Mouse (Mus musculus) heart, embryonic 16.5 days (tissue): ENCODE results near the gene Cdk5. TPM values are rescaled to one million over a fixed set of nuclear protein-coding genes. Genes with fewer than 3 reads are reported as not detected.

Experiments
- ATAC-seq: fragments of 200-750 bp; cut with Nextera tagmentation; replicated peaks from 2 replicates; pipeline ENCODE4 v1.8.0; 2017; ENCODE audit warnings: moderate number of reproducible peaks; ENCODE audit not compliant: insufficient read depth, low FRiP score; ENCODE audit errors: extremely low read depth
- H3K27ac ChIP-seq: fragments of 300-500 bp; sonication (generic); 2 replicates; pipeline ENCODE4 v1.5.1; 2014; ENCODE audit warnings: mild to moderate bottlenecking, low read length, control low read depth, moderate library complexity
- H3K27me3 ChIP-seq: fragments of 300-500 bp; sonication (generic); 2 replicates; pipeline ENCODE4 v1.6.1; 2014; ENCODE audit warnings: low read length, mixed read lengths; ENCODE audit not compliant: control insufficient read depth, insufficient read depth
- H3K36me3 ChIP-seq: fragments of 300-500 bp; sonication (generic); 2 replicates; pipeline ENCODE4 v1.6.1; 2014; ENCODE audit not compliant: control insufficient read depth, insufficient read depth
- H3K4me1 ChIP-seq: fragments of 300-500 bp; sonication (generic); 2 replicates; pipeline ENCODE4 v1.6.1; 2014; ENCODE audit warnings: low read length, mixed read lengths; ENCODE audit not compliant: control insufficient read depth, insufficient read depth
- H3K4me2 ChIP-seq: fragments of 300-500 bp; sonication (generic); 2 replicates; pipeline ENCODE4 v1.6.1; 2014; ENCODE audit warnings: low read depth, mild to moderate bottlenecking, control low read depth, low read length
- H3K4me3 ChIP-seq: fragments of 300-500 bp; sonication (generic); 2 replicates; pipeline ENCODE4 v1.5.1; 2014; ENCODE audit warnings: mild to moderate bottlenecking, control low read depth, low read length
- H3K9ac ChIP-seq: fragments of 300-500 bp; sonication (generic); 2 replicates; pipeline ENCODE4 v1.6.1; 2014; ENCODE audit warnings: low read length, control low read depth
- H3K9me3 ChIP-seq: fragments of 300-500 bp; sonication (generic); replicated peaks from 2 replicates; pipeline ENCODE4 v1.6.1; 2016; ENCODE audit warnings: low read length; ENCODE audit not compliant: control insufficient read depth
- WGBS: fragments of 180-500 bp; shearing (Covaris S2); extraction: QIAGEN DNeasy Blood & Tissue Kit; methylation state at CpG from one replicate; pipeline ENCODE4 v1.1.7; 2014; 5-methylcytosine and 5-hydroxymethylcytosine counted together
- polyA plus RNA-seq: library from polyadenylated mRNA; unstranded; fragments of >200 nt; fragmentation: Nextera tagmentation; extraction: Ambion mirVana; gene quantifications from 2 replicates; pipeline ENCODE4 v1.2.1, GENCODE M21; 2015

The Cdk5 gene
- polyA plus RNA-seq, 1 experiment from 2014 or later = 28.5 TPM

GRCm38 (mm10) chr5:24394165-24394894 is 29.0 kb downstream of the Cdk5 start:
- H3K9me3 ChIP-seq = no peaks in the 10 kb centered on the region
- 1% methylated on average over 36 of the region's 36 CpGs for WGBS
- H3K9ac ChIP-seq = peak overlapping the region; percentile 55
- peaks cover 17% of the 10 kb centered on the region for H3K4me1 ChIP-seq
- peak overlapping the region; percentile 75 for H3K27ac ChIP-seq
- peak; percentile 96 for ATAC-seq
- no peaks in the 10 kb centered on the region for H3K27me3 ChIP-seq
- peak overlapping the region; percentile 52 for H3K4me3 ChIP-seq
- peaks cover 3% of the 10 kb centered on the region; the same call in 1 of the 2 replicates for H3K36me3 ChIP-seq
- H3K4me2 ChIP-seq = peak overlapping the region; percentile 64

GRCm38 (mm10) chr5:24393392-24393997 is 29.8 kb downstream of the Cdk5 start, which contains the start of gene Abcb8:
Gene Abcb8, plus strand, starts transcription at chr5:24393663.
- Histone ChIP-seq H3K4me1 (peaks cover 22% of the 10 kb centered on the region), H3K4me2 (peak within 1 kb of the TSS; percentile 64), H3K9ac (peak within 1 kb of the TSS; percentile 55), H3K9me3 (no peaks in the 10 kb centered on the region), H3K27me3 (no peaks in the 10 kb centered on the region), H3K36me3 (peaks cover 3% of the 10 kb centered on the region; the same call in 1 of the 2 replicates), H3K27ac (peak within 1 kb of the TSS; percentile 75), H3K4me3 (peak within 1 kb of the TSS; percentile 52)
- 24% methylated on average over 7 of the region's 7 CpGs for WGBS
- no peak for ATAC-seq

GRCm38 (mm10) chr5:24392724-24393123 is 30.6 kb downstream of the Cdk5 start:
- peaks cover 3% of the 10 kb centered on the region; the same call in 1 of the 2 replicates for H3K36me3 ChIP-seq
- no peak overlapping the region for H3K4me2 ChIP-seq
- peak overlapping the region; percentile 16; the same call in 1 of the 2 replicates for H3K27ac ChIP-seq
- 66% methylated on average over 7 of the region's 7 CpGs for WGBS
- H3K4me3 ChIP-seq = no peak overlapping the region
- ATAC-seq = no peak
- no peaks in the 10 kb centered on the region for H3K9me3 ChIP-seq
- peaks cover 26% of the 10 kb centered on the region for H3K4me1 ChIP-seq
- no peak overlapping the region for H3K9ac ChIP-seq
- H3K27me3 ChIP-seq = no peaks in the 10 kb centered on the region

GRCm38 (mm10) chr5:24391864-24392263 is 31.5 kb downstream of the Cdk5 start, which contains the start of gene Atg9b:
Gene Atg9b, minus strand, starts transcription at chr5:24392143.
- Histone ChIP-seq H3K4me2 (no peak within 1 kb of the TSS), H3K27me3 (no peaks in the 10 kb centered on the region), H3K4me1 (peaks cover 33% of the 10 kb centered on the region), H3K9me3 (no peaks in the 10 kb centered on the region), H3K9ac (no peak within 1 kb of the TSS), H3K27ac (peak within 1 kb of the TSS; percentile 16; the same call in 1 of the 2 replicates), H3K36me3 (peaks cover 3% of the 10 kb centered on the region; the same call in 1 of the 2 replicates), H3K4me3 (no peak within 1 kb of the TSS)
- 85% methylated on average over 7 of the region's 7 CpGs for WGBS
- ATAC-seq = no peak

- peaks cover 31% of the 10 kb centered on the region for H3K4me1 ChIP-seq
These were observed 33.7 kb downstream of the Cdk5 start for GRCm38 (mm10) chr5:24389658-24390020.

GRCm38 (mm10) chr5:24389011-24389657 is 34.2 kb downstream of the Cdk5 start:
- peaks cover 33% of the 10 kb centered on the region for H3K4me1 ChIP-seq

More at GRCm38 (mm10) chr5:24389658-24390020, 33.7 kb downstream of the Cdk5 start:
- H3K9ac ChIP-seq = peak overlapping the region; percentile 14; the same call in 1 of the 2 replicates
- no peak overlapping the region for H3K4me3 ChIP-seq
- no peaks in the 10 kb centered on the region for H3K9me3 ChIP-seq
- 82% methylated on average over 4 of the region's 4 CpGs for WGBS
- H3K27ac ChIP-seq = peak overlapping the region; percentile 25; the same call in 1 of the 2 replicates
- H3K4me2 ChIP-seq = 0 out of 2 replicates have a peak overlapping the region, but pooled peaks have one; percentile 7
- H3K27me3 ChIP-seq = peaks cover 3% of the 10 kb centered on the region; the same call in 1 of the 2 replicates
- no peaks in the 10 kb centered on the region for H3K36me3 ChIP-seq
- no peak for ATAC-seq

GRCm38 (mm10) chr5:24388246-24388915 is 34.9 kb downstream of the Cdk5 start:
- Histone ChIP-seq H3K4me1 (peaks cover 36% of the 10 kb centered on the region), H3K4me3 (peak overlapping the region; percentile 54), H3K9me3 (no peaks in the 10 kb centered on the region), H3K4me2 (peak overlapping the region; percentile 91), H3K27ac (peak overlapping the region; percentile 43), H3K36me3 (no peaks in the 10 kb centered on the region), H3K27me3 (peaks cover 3% of the 10 kb centered on the region; the same call in 1 of the 2 replicates), H3K9ac (peak overlapping the region; percentile 74)
- no peak for ATAC-seq
- WGBS = 30% methylated on average over 26 of the region's 26 CpGs

More at GRCm38 (mm10) chr5:24389011-24389657, 34.2 kb downstream of the Cdk5 start:
- no peaks in the 10 kb centered on the region for H3K36me3 ChIP-seq
- 62% methylated on average over 6 of the region's 7 CpGs for WGBS
- peaks cover 3% of the 10 kb centered on the region; the same call in 1 of the 2 replicates for H3K27me3 ChIP-seq
- no peak overlapping the region for H3K4me3 ChIP-seq
- peak overlapping the region; percentile 25; the same call in 1 of the 2 replicates for H3K27ac ChIP-seq
- H3K4me2 ChIP-seq = no peak overlapping the region
- peak overlapping the region; percentile 14; the same call in 1 of the 2 replicates for H3K9ac ChIP-seq
- H3K9me3 ChIP-seq = no peaks in the 10 kb centered on the region
- ATAC-seq = no peak
